Mouse (Mus musculus) midbrain, embryonic 11.5 days (tissue): ENCODE measurements around the gene Umod. TPM values are rescaled to one million over a fixed set of nuclear protein-coding genes. Genes with fewer than 3 reads are reported as not detected.

ENCODE experiments used
- ATAC-seq: fragments of 200-750 bp; cut with Nextera tagmentation; 2 replicates; pipeline ENCODE4 v1.8.0; 2017; ENCODE audit warnings: moderate TSS enrichment, moderate library complexity; ENCODE audit not compliant: low FRiP score
- DNase-seq: peaks from one replicate; pipeline ENCODE4 v3.0.0; 2015; ENCODE audit warnings: low spot score; ENCODE audit errors: missing footprints
- H3K27ac ChIP-seq: fragments of 300-500 bp; sonication (generic); 2 replicates; pipeline ENCODE4 v1.5.1; 2014; ENCODE audit warnings: low read depth, low read length
- H3K27me3 ChIP-seq: fragments of 300-500 bp; sonication (generic); 2 replicates; pipeline ENCODE4 v1.6.1; 2014; ENCODE audit warnings: mild to moderate bottlenecking, low read length, moderate library complexity, mixed read lengths; ENCODE audit not compliant: control insufficient read depth, insufficient read depth
- H3K36me3 ChIP-seq: fragments of 300-500 bp; sonication (generic); 2 replicates; pipeline ENCODE4 v1.6.1; 2014; ENCODE audit warnings: mild to moderate bottlenecking, low read length, moderate library complexity, mixed read lengths; ENCODE audit not compliant: control insufficient read depth, insufficient read depth
- H3K4me1 ChIP-seq: fragments of 300-500 bp; sonication (generic); 2 replicates; pipeline ENCODE4 v1.6.1; 2014; ENCODE audit warnings: low read length; ENCODE audit not compliant: control insufficient read depth, insufficient read depth
- H3K4me2 ChIP-seq: fragments of 300-500 bp; sonication (generic); 2 replicates; pipeline ENCODE4 v1.6.1; 2014; ENCODE audit warnings: mild to moderate bottlenecking, moderate library complexity
- H3K4me3 ChIP-seq: fragments of 300-500 bp; sonication (generic); 2 replicates; pipeline ENCODE4 v1.5.1; 2014; ENCODE audit warnings: low read depth, low read length
- H3K9ac ChIP-seq: fragments of 300-500 bp; sonication (generic); 2 replicates; pipeline ENCODE4 v1.6.1; 2014; ENCODE audit warnings: low read length
- H3K9me3 ChIP-seq: fragments of 300-500 bp; sonication (generic); 2 replicates; pipeline ENCODE4 v1.6.1; 2016; ENCODE audit warnings: low read length; ENCODE audit not compliant: control insufficient read depth
- WGBS: fragments of 180-500 bp; shearing (Covaris S2); extraction: QIAGEN DNeasy Blood & Tissue Kit; methylation state at CpG from one replicate; pipeline ENCODE4 v1.1.7; 2014; 5-methylcytosine and 5-hydroxymethylcytosine counted together
- polyA plus RNA-seq: library from polyadenylated mRNA; unstranded; fragments of >200 nt; fragmentation: Nextera tagmentation; extraction: Ambion mirVana; gene quantifications from 2 replicates; pipeline ENCODE4 v1.2.1, GENCODE M21; 2014

Gene Umod
- polyA plus RNA-seq, 1 experiment from 2014 or later, result not detected

DNA sequence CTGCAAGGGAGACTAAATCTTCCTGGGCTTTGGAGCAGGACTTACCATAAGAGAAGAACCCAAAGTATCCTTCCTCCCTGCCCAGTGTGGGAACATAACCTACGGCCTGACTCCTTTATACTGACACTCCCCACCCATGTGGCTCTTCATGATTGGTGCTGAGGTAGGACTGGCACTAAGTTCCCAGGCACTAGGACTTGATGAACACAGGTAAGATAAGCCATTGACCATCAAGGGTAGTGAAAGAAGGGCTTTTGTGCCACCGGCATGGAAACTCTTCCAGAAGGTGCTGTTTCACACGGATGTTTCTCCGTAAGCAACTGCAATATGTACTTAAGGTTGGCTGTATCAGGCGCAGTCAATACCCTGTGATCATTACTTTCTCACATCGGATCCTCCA is 19.9 kb downstream of the Umod start, which contains the start of gene Gp2:
Gp2 (minus strand) TSS at position 101 of the 400 bp plus-strand sequence.
- Histone ChIP-seq H3K27ac (no peak within 1 kb of the TSS), H3K4me2 (no peak within 1 kb of the TSS), H3K9ac (no peak within 1 kb of the TSS), H3K9me3 (no peaks in the 10 kb centered on the region), H3K4me1 (no peaks in the 10 kb centered on the region), H3K27me3 (no peaks in the 10 kb centered on the region), H3K36me3 (no peaks in the 10 kb centered on the region), H3K4me3 (no peak within 1 kb of the TSS)
- 95% methylated on average over 6 of the region's 6 CpGs for WGBS
- ATAC-seq, result no peak
- DNase-seq, result no peak

- H3K4me3 ChIP-seq, result no peak overlapping the region
- H3K27ac ChIP-seq, result no peak overlapping the region
- WGBS, result 88% methylated on average over 7 of the region's 7 CpGs
Measured at GRCm38 (mm10) chr7:119454192-119454591, 24.9 kb downstream of the Umod start.

GRCm38 (mm10) chr7:119443849-119444248 is 35.2 kb downstream of the Umod start:
- no peak overlapping the region for H3K4me2 ChIP-seq
- H3K36me3 ChIP-seq, result no peaks in the 10 kb centered on the region
- DNase-seq (no peak), ATAC-seq (no peak)
- no peaks in the 10 kb centered on the region for H3K9me3 ChIP-seq
- no peak overlapping the region for H3K4me3 ChIP-seq
- H3K9ac ChIP-seq, result no peak overlapping the region
- WGBS, result 67% methylated on average over 4 of the region's 4 CpGs
- H3K27ac ChIP-seq, result no peak overlapping the region
- no peaks in the 10 kb centered on the region for H3K27me3 ChIP-seq
- H3K4me1 ChIP-seq, result no peaks in the 10 kb centered on the region

More at GRCm38 (mm10) chr7:119454192-119454591, 24.9 kb downstream of the Umod start:
- ATAC-seq, result no peak
- Histone ChIP-seq H3K4me1 (no peaks in the 10 kb centered on the region), H3K27me3 (no peaks in the 10 kb centered on the region), H3K36me3 (no peaks in the 10 kb centered on the region), H3K9me3 (no peaks in the 10 kb centered on the region), H3K4me2 (no peak overlapping the region), H3K9ac (no peak overlapping the region)
- no peak for DNase-seq

- no peak for DNase-seq
- Histone ChIP-seq H3K4me3 (no peak overlapping the region), H3K4me2 (no peak overlapping the region), H3K9me3 (no peaks in the 10 kb centered on the region), H3K27ac (no peak overlapping the region), H3K9ac (no peak overlapping the region), H3K27me3 (no peaks in the 10 kb centered on the region), H3K36me3 (no peaks in the 10 kb centered on the region), H3K4me1 (no peaks in the 10 kb centered on the region)
- WGBS, result 84% methylated on average over 1 of the region's 1 CpGs
- ATAC-seq, result no peak
Measured at GRCm38 (mm10) chr7:119441938-119442337, 37.1 kb downstream of the Umod start.

- 18% methylated on average over 6 of the region's 6 CpGs for whole genome bisulfite sequencing
- Histone ChIP-seq H3K36me3 (no peaks in the 10 kb centered on the region), H3K27ac (no peak overlapping the region), H3K4me1 (no peaks in the 10 kb centered on the region), H3K4me2 (no peak overlapping the region), H3K9ac (no peak overlapping the region), H3K9me3 (no peaks in the 10 kb centered on the region), H3K4me3 (no peak overlapping the region), H3K27me3 (no peaks in the 10 kb centered on the region)
- ATAC-seq, result peak; percentile 80
- peak; percentile 92 for DNase-seq
Measured at GRCm38 (mm10) chr7:119427180-119427616, 51.9 kb downstream of the Umod start.

- H3K4me2 ChIP-seq, result no peak overlapping the region
- WGBS, result 0% methylated on average over 2 of the region's 2 CpGs
- ATAC-seq (peak; percentile 83), DNase-seq (peak; percentile 80)
- H3K36me3 ChIP-seq, result no peaks in the 10 kb centered on the region
- H3K4me1 ChIP-seq, result no peaks in the 10 kb centered on the region
- H3K4me3 ChIP-seq, result no peak overlapping the region
- H3K9ac ChIP-seq, result no peak overlapping the region
- no peaks in the 10 kb centered on the region for H3K27me3 ChIP-seq
- no peaks in the 10 kb centered on the region for H3K9me3 ChIP-seq
- peak overlapping the region; percentile 40; the same call in 1 of the 2 replicates for H3K27ac ChIP-seq
Measured at GRCm38 (mm10) chr7:119420730-119421129, 58.4 kb downstream of the Umod start.

DNA sequence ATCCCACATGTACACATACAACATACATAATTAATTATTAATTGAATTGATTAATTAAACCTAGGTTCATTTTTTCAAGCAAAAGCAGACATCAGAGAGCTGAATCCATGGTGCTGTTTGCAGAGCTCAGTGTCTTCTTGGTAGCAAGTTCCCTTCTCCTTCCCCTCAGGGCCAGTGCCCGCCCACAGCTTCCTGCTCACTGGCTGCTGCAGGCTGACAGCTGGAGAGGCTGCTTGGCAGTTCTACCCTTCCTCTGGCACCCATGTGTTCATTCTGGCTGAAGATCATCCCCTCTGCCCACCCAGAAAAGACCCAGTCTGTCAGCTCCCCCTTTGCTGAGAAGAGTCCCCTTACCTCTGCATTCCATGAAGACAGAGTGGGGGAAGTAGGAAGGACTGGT is 60.6 kb downstream of the Umod start:
- Histone ChIP-seq H3K27ac (no peak overlapping the region), H3K27me3 (no peaks in the 10 kb centered on the region), H3K9me3 (no peaks in the 10 kb centered on the region), H3K4me2 (no peak overlapping the region), H3K36me3 (no peaks in the 10 kb centered on the region), H3K4me3 (no peak overlapping the region), H3K9ac (no peak overlapping the region), H3K4me1 (no peaks in the 10 kb centered on the region)
- WGBS, result 69% methylated on average over 1 of the region's 1 CpGs
- DNase-seq (no peak), ATAC-seq (no peak)

Other genes starting within 250 kb of the Umod start
- gene Gp2, start 20.0 kb downstream of the Umod start, polyA plus RNA-seq, result not detected in 2 replicates
- gene Acsm5, start 40.2 kb upstream of the Umod start, polyA plus RNA-seq, result not detected in 2 replicates
- not detected in 2 replicates for gene Pdilt, start 44.2 kb upstream of the Umod start, polyA plus RNA-seq
- not detected in 2 replicates for gene Acsm2, start 75.1 kb upstream of the Umod start, polyA plus RNA-seq
- not detected in 2 replicates for gene Acsm1, start 127.7 kb upstream of the Umod start, polyA plus RNA-seq
- gene Acsm4, start 210.7 kb upstream of the Umod start, polyA plus RNA-seq, result not detected in 2 replicates
- 106 TPM in 2 replicates for gene Thumpd1, start 241.5 kb upstream of the Umod start, polyA plus RNA-seq